10 mouse cellular contexts compared by ENCODE assay signal in the genomic region with DNA sequence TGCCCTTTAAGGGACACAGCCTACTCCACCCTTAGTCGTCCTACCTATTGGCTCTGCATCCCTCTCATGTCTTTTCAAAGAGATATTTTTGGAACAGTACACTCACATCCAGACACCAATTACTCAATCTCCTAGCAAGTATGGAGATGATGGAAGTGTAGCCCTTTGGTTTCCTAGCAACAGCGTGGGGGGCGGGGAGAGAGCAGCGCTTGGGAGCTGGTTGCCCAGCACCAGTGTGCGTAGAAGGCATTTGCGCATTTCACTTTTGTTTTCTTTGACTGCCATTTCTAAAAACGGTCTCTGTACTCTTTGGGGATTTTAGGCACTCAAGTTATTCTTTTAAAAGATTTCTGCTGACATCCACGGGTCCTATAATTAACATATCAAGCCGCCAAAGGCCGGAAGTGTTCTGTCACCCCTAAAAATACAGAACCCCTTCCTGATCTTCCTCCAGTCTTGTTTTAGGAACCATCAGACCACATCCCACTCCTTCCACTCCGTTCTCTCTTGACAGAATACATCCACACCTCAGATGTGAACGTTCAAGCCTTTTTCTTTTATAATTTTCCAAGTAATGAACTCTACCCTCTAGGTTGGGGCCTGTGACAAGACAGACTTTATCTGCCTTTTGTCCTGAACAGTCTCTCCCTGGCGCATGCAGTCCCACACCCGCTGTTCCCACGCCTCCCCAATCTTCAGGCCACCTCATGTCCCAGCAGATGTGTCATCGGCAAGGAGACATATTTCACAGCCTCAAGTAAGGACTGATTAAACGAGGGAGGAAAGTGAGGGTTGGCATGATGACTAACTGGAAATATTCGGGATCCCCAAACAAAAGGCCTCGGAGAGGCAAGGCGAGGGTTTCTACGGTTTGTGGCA.
A peak's percentile ranks its signal among the peaks of the same experiment; 100 is the strongest.
DNase-seq lines count a peak whose midpoint lies in the region; ATAC-seq and TF ChIP-seq lines count a peak whose summit lies in the region.
"Had no signal": no experiment of that assay in that cellular context is flagged by ENCODE, and none has a peak within 500 bp of the region (broad histone marks: within the 10 kb centered on the region; RNA-seq: fewer than 3 reads in every experiment).

No protein-coding gene starts in this region.

- no peak overlapping the region for H3K9ac ChIP-seq in heart, adult 2 months (ENCODE audit: low read depth, low read length)
- H3K9ac ChIP-seq in midbrain, embryonic 12.5 days (replicated peaks) = no peak overlapping the region
- no peak overlapping the region for H3K9ac ChIP-seq in kidney, embryonic 16.5 days (replicated peaks; ENCODE audit: low read length)
- H3K9ac ChIP-seq: limb, embryonic 13.5 days; stomach, embryonic 15.5 days had no signal

- no peaks in the 10 kb centered on the region for H3K79me2 ChIP-seq in heart, adult 2 months (replicated peaks; ENCODE audit: control insufficient read depth, insufficient read depth, low read length)

- no peak for TF ChIP-seq EP300 in heart, adult 2 months (IDR thresholded peaks at IDR 0.05; ENCODE audit: insufficient read depth, low read depth, low read length)

- peaks cover 18% of the 10 kb centered on the region for H3K4me1 ChIP-seq in cortical plate, adult 2 months (ENCODE audit: control insufficient read depth, insufficient read depth, low read length)
- H3K4me1 ChIP-seq in heart, adult 2 months (ENCODE audit: control insufficient read depth, insufficient read depth, low read length) = no peaks in the 10 kb centered on the region
- peaks cover 50% of the 10 kb centered on the region for H3K4me1 ChIP-seq in midbrain, embryonic 12.5 days
- no peaks in the 10 kb centered on the region for H3K4me1 ChIP-seq in kidney, embryonic 16.5 days (ENCODE audit: insufficient read depth, low read length)
- H3K4me1 ChIP-seq: limb, embryonic 13.5 days; stomach, embryonic 15.5 days had no signal

- H3K4me3 ChIP-seq in cortical plate, adult 2 months (ENCODE audit: insufficient read depth, low read length) = no peak overlapping the region
- no peak overlapping the region for H3K4me3 ChIP-seq in heart, adult 2 months
- H3K4me3 ChIP-seq in midbrain, embryonic 12.5 days = no peak overlapping the region
- H3K4me3 ChIP-seq in kidney, embryonic 16.5 days (ENCODE audit: low read length) = no peak overlapping the region
- H3K4me3 ChIP-seq: limb, embryonic 13.5 days; stomach, embryonic 15.5 days had no signal

- no peaks in the 10 kb centered on the region for H3K9me3 ChIP-seq in midbrain, embryonic 12.5 days
- H3K9me3 ChIP-seq in kidney, embryonic 16.5 days (ENCODE audit: low read length) = no peaks in the 10 kb centered on the region
- H3K9me3 ChIP-seq: limb, embryonic 13.5 days; stomach, embryonic 15.5 days had no signal

- WGBS in heart, adult 2 months = 49% methylated on average over 21 of the region's 21 CpGs
- WGBS in midbrain, embryonic 12.5 days = 40% methylated on average over 21 of the region's 21 CpGs
- 63% methylated on average over 21 of the region's 21 CpGs for WGBS in kidney, embryonic 16.5 days

- no peaks in the 10 kb centered on the region for H3K36me3 ChIP-seq in heart, adult 2 months (ENCODE audit: control insufficient read depth, insufficient read depth, low read length)
- no peaks in the 10 kb centered on the region for H3K36me3 ChIP-seq in midbrain, embryonic 12.5 days
- H3K36me3 ChIP-seq in kidney, embryonic 16.5 days (ENCODE audit: insufficient read depth, low read length) = no peaks in the 10 kb centered on the region
- H3K36me3 ChIP-seq: limb, embryonic 13.5 days; stomach, embryonic 15.5 days had no signal

- no peak for TF ChIP-seq POLR2A in cortical plate, adult 2 months (IDR thresholded peaks at IDR 0.05; ENCODE audit: extremely low read depth, insufficient read depth, low read length)
- no peak for TF ChIP-seq POLR2A in heart, adult 2 months (IDR thresholded peaks at IDR 0.05; ENCODE audit: insufficient read depth, low read depth, low read length)

- peak overlapping the region; percentile 87 for H3K27ac ChIP-seq in cortical plate, adult 2 months (ENCODE audit: insufficient read depth, low read length)
- H3K27ac ChIP-seq in heart, adult 2 months = no peak overlapping the region
- peak overlapping the region; percentile 83 for H3K27ac ChIP-seq in midbrain, embryonic 12.5 days (replicated peaks)
- H3K27ac ChIP-seq in kidney, embryonic 16.5 days (ENCODE audit: low read length) = no peak overlapping the region
- H3K27ac ChIP-seq: limb, embryonic 13.5 days; stomach, embryonic 15.5 days had no signal

- H3K4me2 ChIP-seq in midbrain, embryonic 12.5 days (replicated peaks) = peak overlapping the region; percentile 31
- no peak overlapping the region for H3K4me2 ChIP-seq in kidney, embryonic 16.5 days (replicated peaks; ENCODE audit: low read depth, low read length)
- H3K4me2 ChIP-seq: limb, embryonic 13.5 days; stomach, embryonic 15.5 days had no signal

- H3K27me3 ChIP-seq in heart, adult 2 months (ENCODE audit: control insufficient read depth, insufficient read depth, low read length) = no peaks in the 10 kb centered on the region
- no peaks in the 10 kb centered on the region for H3K27me3 ChIP-seq in midbrain, embryonic 12.5 days
- H3K27me3 ChIP-seq in kidney, embryonic 16.5 days (ENCODE audit: insufficient read depth, low read length) = no peaks in the 10 kb centered on the region
- H3K27me3 ChIP-seq: limb, embryonic 13.5 days; stomach, embryonic 15.5 days had no signal

- TF ChIP-seq CTCF in cortical plate, adult 2 months (IDR thresholded peaks at IDR 0.05; ENCODE audit: extremely low read depth, insufficient read depth, low read length) = no peak
- TF ChIP-seq CTCF in heart, adult 2 months (IDR thresholded peaks at IDR 0.05) = no peak

- peak; percentile 25 for DNase-seq in cerebellum, adult 11-12 months
- no peak for DNase-seq in cerebellum, adult 8-10 months
- peak; percentile 38 to 57 for DNase-seq in heart, adult 2 months
- peak; percentile 90 to 91 for DNase-seq in layer of hippocampus, postnatal 10 days (ENCODE audit: low spot score in 2 of 2)
- no peak for DNase-seq in thymus, postnatal 0 days (ENCODE audit: low spot score)

- intact Hi-C loops in heart, adult 2 months (cut with DNase I) = no loop called here

- ATAC-seq in midbrain, embryonic 12.5 days (ENCODE audit: low FRiP score, low read depth) = peak; percentile 77
- no peak for ATAC-seq in kidney, embryonic 16.5 days (ENCODE audit: low FRiP score, low TSS enrichment)

Comparison
In these comparisons a context has a peak if more than half of its experiments do, and no peak if none do; other contexts are left out.
1. DNase-seq: peak in cerebellum, adult 11-12 months (single experiment), heart, adult 2 months (2 of 2) and layer of hippocampus, postnatal 10 days (2 of 2); none in cerebellum, adult 8-10 months (single experiment) and thymus, postnatal 0 days (single experiment).
2. H3K27ac ChIP-seq: peak in cortical plate, adult 2 months (single experiment) and midbrain, embryonic 12.5 days (single experiment); none in heart, adult 2 months (single experiment) and kidney, embryonic 16.5 days (single experiment).